Mouse (Mus musculus) forebrain, embryonic 11.5 days (tissue): ENCODE measurements around the gene Gale. TPM values are rescaled to one million over a fixed set of nuclear protein-coding genes. Genes with fewer than 3 reads are reported as not detected.

Experiments
- ATAC-seq: fragments of 200-750 bp; cut with Nextera tagmentation; replicated peaks from 2 replicates; pipeline ENCODE4 v1.8.0; 2017; ENCODE audit warnings: moderate TSS enrichment; ENCODE audit not compliant: low FRiP score
- DNase-seq: peaks from one replicate; pipeline ENCODE4 v3.0.0-alpha.2; 2017; ENCODE audit warnings: low spot score
- H3K27ac ChIP-seq: fragments of 300-500 bp; sonication (generic); 2 replicates; pipeline ENCODE4 v1.5.1; 2014; ENCODE audit warnings: low read depth, low read length
- H3K27me3 ChIP-seq: fragments of 300-500 bp; sonication (generic); 2 replicates; pipeline ENCODE4 v1.6.1; 2014; ENCODE audit warnings: mild to moderate bottlenecking, low read length, mixed read lengths; ENCODE audit not compliant: control insufficient read depth, insufficient read depth
- H3K36me3 ChIP-seq: fragments of 300-500 bp; sonication (generic); 2 replicates; pipeline ENCODE4 v1.6.1; 2014; ENCODE audit warnings: mild to moderate bottlenecking, low read length, moderate library complexity, mixed read lengths; ENCODE audit not compliant: control insufficient read depth, insufficient read depth
- H3K4me1 ChIP-seq: fragments of 300-500 bp; sonication (generic); replicated peaks from 2 replicates; pipeline ENCODE4 v1.6.1; 2014; ENCODE audit warnings: low read length, mixed read lengths; ENCODE audit not compliant: control insufficient read depth, insufficient read depth
- H3K4me2 ChIP-seq: fragments of 300-500 bp; sonication (generic); 2 replicates; pipeline ENCODE4 v1.6.1; 2014; ENCODE audit warnings: low read depth, mild to moderate bottlenecking, low read length, moderate library complexity, mixed read lengths; ENCODE audit not compliant: severe bottlenecking
- H3K4me3 ChIP-seq: fragments of 300-500 bp; sonication (generic); 2 replicates; pipeline ENCODE4 v1.5.1; 2014; ENCODE audit warnings: low read depth, low read length
- H3K9ac ChIP-seq: fragments of 300-500 bp; sonication (generic); 2 replicates; pipeline ENCODE4 v1.6.1; 2014; ENCODE audit warnings: low read length
- H3K9me3 ChIP-seq: fragments of 300-500 bp; sonication (generic); 2 replicates; pipeline ENCODE4 v1.6.1; 2016; ENCODE audit warnings: low read length, mixed read lengths; ENCODE audit not compliant: control insufficient read depth
- WGBS: fragments of 180-500 bp; shearing (Covaris S2); extraction: QIAGEN DNeasy Blood & Tissue Kit; methylation state at CpG from one replicate; pipeline ENCODE4 v1.1.7; 2014; 5-methylcytosine and 5-hydroxymethylcytosine counted together
- polyA plus RNA-seq: library from polyadenylated mRNA; unstranded; fragments of >200 nt; fragmentation: Nextera tagmentation; extraction: Ambion mirVana; gene quantifications from 2 replicates; pipeline ENCODE4 v1.2.1, GENCODE M21; 2014

Gene Gale
- polyA plus RNA-seq, 1 experiment from 2014 or later = 29.9 TPM

DNA sequence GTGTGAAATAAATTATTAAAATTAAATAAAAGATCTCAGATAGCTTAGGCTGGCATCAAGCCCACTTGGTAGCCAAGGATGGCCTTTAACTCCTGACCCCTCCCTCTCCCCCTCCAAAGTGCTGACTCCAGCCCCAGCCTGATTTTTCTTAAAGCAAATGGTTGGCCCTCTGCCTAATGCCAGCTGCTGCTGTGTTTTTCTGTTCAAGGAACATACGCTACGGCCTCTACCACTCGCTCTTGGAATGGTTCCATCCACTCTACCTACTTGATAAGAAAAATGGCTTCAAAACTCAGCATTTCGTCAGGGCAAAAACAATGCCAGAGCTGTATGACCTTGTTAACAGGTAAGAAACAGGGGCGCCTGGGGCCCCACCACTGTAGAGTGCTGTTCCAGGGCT is 38.2 kb upstream of the Gale start:
- H3K4me3 ChIP-seq = no peak overlapping the region
- no peaks in the 10 kb centered on the region for H3K9me3 ChIP-seq
- 91% methylated on average over 5 of the region's 5 CpGs for WGBS
- ATAC-seq = no peak
- H3K9ac ChIP-seq = no peak overlapping the region
- H3K27me3 ChIP-seq = no peaks in the 10 kb centered on the region
- H3K4me2 ChIP-seq = no peak overlapping the region
- H3K4me1 ChIP-seq = peaks cover 7% of the 10 kb centered on the region; the same call in 1 of the 2 replicates
- no peaks in the 10 kb centered on the region for H3K36me3 ChIP-seq
- no peak for DNase-seq
- H3K27ac ChIP-seq = no peak overlapping the region

DNA sequence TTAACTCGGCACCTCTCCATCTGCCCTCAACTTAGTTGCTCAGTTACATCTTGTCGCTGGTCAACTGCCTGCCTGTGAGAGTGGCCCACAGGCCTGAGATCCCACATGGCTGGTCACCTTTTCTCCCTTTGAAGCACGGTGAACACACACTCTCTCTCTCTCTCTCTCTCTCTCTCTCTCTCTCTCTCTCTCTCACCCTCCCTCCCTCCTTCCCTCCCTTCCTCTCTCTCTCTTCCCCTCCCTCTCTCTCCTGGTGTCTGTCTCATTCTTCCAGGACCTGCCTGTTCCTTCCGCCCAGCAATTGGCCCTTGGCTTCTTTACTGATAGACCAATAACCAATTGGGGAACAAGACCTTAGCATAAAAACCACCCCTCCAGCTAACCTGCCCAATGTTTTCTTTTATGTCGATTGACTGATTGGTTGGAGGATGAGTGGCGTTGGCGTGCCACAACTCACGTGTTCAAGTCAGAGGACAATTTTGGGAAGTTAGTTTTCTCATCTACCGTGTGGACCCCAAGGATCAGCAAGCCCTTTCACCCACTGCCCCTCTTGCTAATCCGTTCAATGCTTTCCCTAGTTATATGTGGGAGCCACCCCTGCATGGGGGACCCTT is 37.2 kb upstream of the Gale start:
- WGBS = 91% methylated on average over 10 of the region's 10 CpGs
- DNase-seq = no peak
- H3K27me3 ChIP-seq = no peaks in the 10 kb centered on the region
- no peaks in the 10 kb centered on the region for H3K9me3 ChIP-seq
- no peak for ATAC-seq
- H3K36me3 ChIP-seq = no peaks in the 10 kb centered on the region
- H3K27ac ChIP-seq = no peak overlapping the region
- no peak overlapping the region for H3K4me2 ChIP-seq
- no peak overlapping the region for H3K9ac ChIP-seq
- H3K4me1 ChIP-seq = peaks cover 5% of the 10 kb centered on the region; the same call in 1 of the 2 replicates
- no peak overlapping the region for H3K4me3 ChIP-seq

DNA sequence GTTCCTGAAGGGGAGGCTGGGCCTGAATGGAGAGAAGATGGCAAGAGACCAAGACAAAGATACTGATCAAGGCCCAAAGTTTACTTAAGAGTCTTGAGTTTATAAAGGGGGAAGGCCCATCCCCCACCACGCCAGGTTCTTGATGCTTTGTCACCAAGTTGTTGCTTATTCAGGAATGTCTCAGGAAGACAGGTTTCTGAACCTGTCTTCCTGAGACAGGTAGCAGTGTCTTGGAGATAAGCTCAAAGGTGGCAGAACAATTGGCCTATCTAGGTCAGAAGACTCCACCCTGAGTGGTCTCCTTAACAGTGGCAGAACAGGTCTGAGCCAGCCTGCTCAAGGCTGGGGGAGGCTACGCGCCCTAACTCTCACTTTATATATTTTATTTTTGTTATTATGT is 36.7 kb upstream of the Gale start:
- Histone ChIP-seq H3K27me3 (no peaks in the 10 kb centered on the region), H3K9ac (no peak overlapping the region), H3K27ac (no peak overlapping the region), H3K4me2 (no peak overlapping the region), H3K36me3 (no peaks in the 10 kb centered on the region), H3K4me3 (no peak overlapping the region), H3K9me3 (no peaks in the 10 kb centered on the region), H3K4me1 (peaks cover under 1% of the 10 kb centered on the region; the same call in 1 of the 2 replicates)
- WGBS = 86% methylated on average over 3 of the region's 3 CpGs
- no peak for ATAC-seq
- DNase-seq = no peak

DNA sequence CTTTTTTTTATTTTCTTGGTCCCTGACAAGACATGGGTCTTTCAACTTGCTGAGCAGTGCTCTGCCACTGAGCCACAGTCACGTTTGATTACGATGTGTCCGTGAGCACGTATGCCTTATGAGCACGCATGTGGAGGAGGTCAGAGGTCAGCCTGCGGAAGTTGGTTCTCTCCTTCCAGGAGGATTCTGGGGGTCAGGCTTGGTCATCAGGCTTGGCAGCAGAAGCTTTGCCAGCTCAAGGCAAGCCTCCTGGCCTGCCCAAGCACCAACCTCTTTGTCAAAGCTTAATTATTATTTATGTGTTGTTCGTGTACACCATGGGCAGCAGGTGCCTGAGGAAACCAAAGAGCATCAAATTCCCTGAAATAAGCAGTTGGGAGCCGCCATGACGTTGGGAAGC is 35.2 kb upstream of the Gale start:
- DNase-seq (no peak), ATAC-seq (no peak)
- Histone ChIP-seq H3K27me3 (no peaks in the 10 kb centered on the region), H3K36me3 (no peaks in the 10 kb centered on the region), H3K4me1 (no peaks in the 10 kb centered on the region), H3K4me2 (no peak overlapping the region), H3K4me3 (no peak overlapping the region), H3K9ac (no peak overlapping the region), H3K9me3 (no peaks in the 10 kb centered on the region), H3K27ac (no peak overlapping the region)
- 90% methylated on average over 9 of the region's 9 CpGs for WGBS

DNA sequence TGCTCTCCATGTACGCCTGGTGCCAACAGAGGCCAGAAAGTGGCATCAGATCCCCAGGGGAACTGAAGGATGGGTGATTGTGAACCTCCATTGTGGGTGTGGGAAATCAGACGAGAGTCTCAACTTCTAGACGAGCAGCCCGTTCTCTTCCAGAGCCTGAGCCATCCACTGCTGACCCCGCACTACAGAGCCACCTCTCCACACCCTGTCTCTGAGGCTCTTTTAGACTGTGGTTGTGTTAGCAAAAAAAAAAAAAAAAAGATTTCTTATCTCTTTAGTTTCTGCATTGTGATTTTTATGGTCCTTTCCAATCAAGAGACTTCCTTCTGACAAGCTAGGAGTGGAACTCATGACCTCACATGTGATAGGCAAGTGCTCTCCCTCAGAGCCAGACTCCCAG is 34.1 kb upstream of the Gale start:
- Histone ChIP-seq H3K27me3 (no peaks in the 10 kb centered on the region), H3K9ac (no peak overlapping the region), H3K4me3 (no peak overlapping the region), H3K36me3 (no peaks in the 10 kb centered on the region), H3K27ac (no peak overlapping the region), H3K4me1 (no peaks in the 10 kb centered on the region), H3K4me2 (no peak overlapping the region), H3K9me3 (no peaks in the 10 kb centered on the region)
- WGBS = 95% methylated on average over 5 of the region's 5 CpGs
- DNase-seq (no peak), ATAC-seq (no peak)

DNA sequence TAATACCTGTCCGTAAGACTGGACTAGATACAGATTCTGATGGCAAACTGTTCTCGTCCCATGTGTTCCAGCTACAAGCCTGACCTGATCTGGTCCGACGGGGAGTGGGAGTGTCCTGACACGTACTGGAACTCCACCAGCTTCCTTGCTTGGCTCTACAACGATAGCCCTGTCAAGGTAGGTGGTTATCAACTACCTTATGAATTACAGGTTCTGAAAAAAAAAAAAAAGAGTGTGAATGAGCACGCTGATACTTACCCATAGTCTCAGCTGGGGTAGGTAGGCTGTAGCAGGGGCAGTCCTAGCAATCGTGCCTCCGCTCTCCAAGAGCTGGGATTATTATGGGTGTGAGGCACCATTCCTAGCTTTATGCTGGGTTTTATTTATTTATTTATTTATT is 33.7 kb upstream of the Gale start:
- no peak overlapping the region for H3K4me2 ChIP-seq
- no peaks in the 10 kb centered on the region for H3K27me3 ChIP-seq
- H3K9ac ChIP-seq = no peak overlapping the region
- 94% methylated on average over 9 of the region's 9 CpGs for WGBS
- DNase-seq (no peak), ATAC-seq (no peak)
- no peaks in the 10 kb centered on the region for H3K4me1 ChIP-seq
- H3K9me3 ChIP-seq = no peaks in the 10 kb centered on the region
- no peaks in the 10 kb centered on the region for H3K36me3 ChIP-seq
- H3K4me3 ChIP-seq = no peak overlapping the region
- no peak overlapping the region for H3K27ac ChIP-seq

DNA sequence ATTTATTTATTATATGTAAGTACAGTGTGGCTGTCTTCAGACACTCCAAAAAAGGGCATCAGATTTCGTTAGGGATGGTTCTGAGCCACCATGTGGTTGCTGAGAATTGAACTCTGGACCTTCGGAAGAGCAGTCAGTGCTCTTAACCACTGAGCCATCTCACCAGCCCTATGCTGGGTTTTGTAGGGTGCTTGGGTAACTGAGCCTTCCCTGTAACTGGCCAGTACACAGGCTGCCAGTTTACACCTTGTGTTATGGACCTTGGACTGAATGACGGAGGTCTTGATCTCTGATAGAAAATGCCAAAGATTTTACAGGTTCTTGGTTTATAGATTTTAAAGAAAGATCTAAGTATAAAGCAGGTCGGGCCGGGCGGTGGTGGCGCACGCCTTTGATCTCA is 33.3 kb upstream of the Gale start:
- Histone ChIP-seq H3K27me3 (no peaks in the 10 kb centered on the region), H3K4me2 (no peak overlapping the region), H3K36me3 (no peaks in the 10 kb centered on the region), H3K4me1 (no peaks in the 10 kb centered on the region), H3K9me3 (no peaks in the 10 kb centered on the region), H3K4me3 (no peak overlapping the region), H3K27ac (no peak overlapping the region), H3K9ac (no peak overlapping the region)
- DNase-seq (no peak), ATAC-seq (no peak)
- 94% methylated on average over 8 of the region's 8 CpGs for WGBS

DNA sequence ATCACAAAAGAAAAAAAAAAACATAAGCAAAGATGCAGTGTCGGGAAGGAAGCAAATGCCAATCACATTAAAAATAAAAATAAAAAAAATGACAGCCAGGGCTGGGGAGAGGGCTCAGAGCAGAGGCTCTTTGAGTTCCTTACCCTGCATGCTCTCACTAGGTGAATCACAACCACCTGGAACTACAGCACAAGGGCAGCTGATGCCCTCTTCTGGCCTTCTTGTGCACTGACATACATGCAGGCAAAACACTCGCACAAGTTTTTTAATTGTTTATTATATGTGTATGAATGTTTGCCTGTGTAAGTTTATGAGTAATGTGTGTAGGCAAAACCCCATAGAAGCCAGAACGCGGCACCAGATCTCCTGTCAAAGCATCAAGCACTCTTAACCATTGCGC is 31.7 kb upstream of the Gale start:
- Histone ChIP-seq H3K4me1 (0 out of 2 replicates have a peak, but pooled peaks cover 2% of the 10 kb centered on the region), H3K4me2 (no peak overlapping the region), H3K9ac (no peak overlapping the region), H3K4me3 (no peak overlapping the region), H3K36me3 (no peaks in the 10 kb centered on the region), H3K27me3 (no peaks in the 10 kb centered on the region), H3K9me3 (no peaks in the 10 kb centered on the region), H3K27ac (no peak overlapping the region)
- no peak for DNase-seq
- WGBS = 65% methylated on average over 5 of the region's 5 CpGs
- ATAC-seq = no peak

DNA sequence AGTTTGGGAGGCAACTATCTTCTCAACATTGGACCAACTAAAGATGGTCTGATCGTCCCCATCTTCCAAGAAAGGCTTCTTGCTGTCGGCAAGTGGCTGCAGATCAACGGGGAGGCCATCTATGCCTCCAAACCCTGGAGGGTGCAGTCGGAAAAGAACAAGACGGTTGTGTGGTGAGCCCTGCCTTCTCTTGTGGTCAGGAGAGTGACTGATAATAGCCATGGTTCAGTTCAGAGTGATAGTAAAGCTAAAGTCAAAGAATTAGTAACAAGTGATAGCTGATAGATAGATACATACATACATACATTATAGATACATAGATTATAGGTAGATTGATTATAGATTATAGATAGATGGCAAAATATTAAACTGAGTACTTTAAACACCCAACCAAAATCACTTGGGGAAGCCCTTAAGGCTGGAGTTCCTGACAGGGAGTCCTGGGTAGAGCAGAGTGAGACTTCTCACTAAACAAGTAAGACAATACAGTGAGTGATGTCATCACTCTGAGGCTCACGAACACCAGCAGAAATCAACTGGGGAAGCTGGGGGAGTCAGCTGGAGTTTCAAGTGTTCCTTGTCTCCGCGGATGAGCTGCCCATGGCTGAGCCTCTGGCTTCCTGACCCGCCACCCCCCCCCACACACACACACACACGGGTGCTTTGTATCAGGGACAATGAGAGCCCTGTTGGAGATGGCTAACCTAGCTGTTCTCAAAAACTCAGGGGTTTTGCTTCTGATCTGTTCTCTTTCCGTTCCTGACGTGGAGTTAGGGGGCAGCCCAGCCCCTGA is 28.6 kb upstream of the Gale start:
- whole genome bisulfite sequencing = 43% methylated on average over 12 of the region's 12 CpGs

More for the DNA sequence above, 28.6 kb upstream of the Gale start:
- Histone ChIP-seq H3K4me3 (no peak overlapping the region), H3K27ac (no peak overlapping the region), H3K4me2 (no peak overlapping the region), H3K9me3 (no peaks in the 10 kb centered on the region), H3K36me3 (no peaks in the 10 kb centered on the region; the same call in 1 of the 2 replicates), H3K4me1 (0 out of 2 replicates have a peak, but pooled peaks cover 2% of the 10 kb centered on the region), H3K27me3 (no peaks in the 10 kb centered on the region), H3K9ac (no peak overlapping the region)
- no peak for ATAC-seq
- no peak for DNase-seq
